Comparison of ENCODE assay signal across 8 mouse cellular contexts in the genomic region with DNA sequence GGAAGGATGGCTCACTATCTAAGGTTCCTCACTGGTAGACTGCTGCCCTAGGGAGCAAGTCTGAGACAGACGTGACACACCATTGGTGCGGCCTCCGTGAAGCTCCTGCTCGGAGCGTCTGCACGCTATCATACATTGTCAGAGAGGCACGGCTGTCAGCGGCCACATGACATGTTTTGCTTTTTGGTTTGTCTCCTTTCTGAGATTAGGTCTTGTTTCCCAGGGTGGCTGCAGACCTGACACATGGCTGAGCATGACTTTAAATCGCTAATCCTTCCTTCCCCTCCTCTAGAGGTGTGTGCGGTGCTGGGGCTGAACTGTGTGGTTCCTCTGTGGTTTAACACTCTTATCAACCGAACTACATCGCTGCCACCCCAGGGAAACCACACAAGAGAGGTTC. TPM values are rescaled to one million over a fixed set of nuclear protein-coding genes. Genes with fewer than 3 reads are reported as not detected.
A peak's percentile ranks its signal among the peaks of the same experiment; 100 is the strongest.
DNase-seq lines count a peak whose midpoint lies in the region; ATAC-seq lines count a peak whose summit lies in the region.

No protein-coding gene starts in this region.

- H3K4me1 ChIP-seq in kidney, embryonic 15.5 days = peaks cover 15% of the 10 kb centered on the region
- peaks cover 12% of the 10 kb centered on the region for H3K4me1 ChIP-seq in hindbrain, embryonic 16.5 days (ENCODE audit: control insufficient read depth, insufficient read depth, low read depth, low read length)
- peaks cover 14% of the 10 kb centered on the region for H3K4me1 ChIP-seq in midbrain, embryonic 15.5 days

- no peak for DNase-seq in kidney, adult 8-10 months
- DNase-seq in adipocyte (ENCODE audit: low spot score) = no peak
- no peak for DNase-seq in lung, postnatal 14 days
- DNase-seq in layer of hippocampus, postnatal 10 days (ENCODE audit: low spot score in 2 of 2) = no peak

- peak overlapping the region; percentile 68 for H3K4me2 ChIP-seq in kidney, embryonic 15.5 days
- H3K4me2 ChIP-seq in hindbrain, embryonic 16.5 days (ENCODE audit: low read length) = peak overlapping the region; percentile 75; the same call in 1 of the 2 replicates
- H3K4me2 ChIP-seq in midbrain, embryonic 15.5 days = 0 out of 2 replicates have a peak overlapping the region, but pooled peaks have one; percentile 59

- no peaks in the 10 kb centered on the region for H3K27me3 ChIP-seq in kidney, embryonic 15.5 days
- H3K27me3 ChIP-seq in hindbrain, embryonic 16.5 days (replicated peaks; ENCODE audit: control insufficient read depth, insufficient read depth, low read length) = peaks cover 6% of the 10 kb centered on the region
- peaks cover 5% of the 10 kb centered on the region for H3K27me3 ChIP-seq in midbrain, embryonic 15.5 days (replicated peaks)

- H3K27ac ChIP-seq in kidney, embryonic 15.5 days = no peak overlapping the region
- H3K27ac ChIP-seq in hindbrain, embryonic 16.5 days (ENCODE audit: low read depth, low read length) = no peak overlapping the region
- no peak overlapping the region for H3K27ac ChIP-seq in midbrain, embryonic 15.5 days

- H3K36me3 ChIP-seq in kidney, embryonic 15.5 days = peaks cover 15% of the 10 kb centered on the region
- H3K36me3 ChIP-seq in hindbrain, embryonic 16.5 days (ENCODE audit: control insufficient read depth, insufficient read depth, low read length) = peaks cover 10% of the 10 kb centered on the region
- H3K36me3 ChIP-seq in midbrain, embryonic 15.5 days (replicated peaks) = no peaks in the 10 kb centered on the region

- peak overlapping the region; percentile 83; the same call in 1 of the 2 replicates for H3K9ac ChIP-seq in kidney, embryonic 15.5 days
- 0 out of 2 replicates have a peak overlapping the region, but pooled peaks have one; percentile 11 for H3K9ac ChIP-seq in hindbrain, embryonic 16.5 days (ENCODE audit: low read depth, low read length)
- no peak overlapping the region for H3K9ac ChIP-seq in midbrain, embryonic 15.5 days

- H3K9me3 ChIP-seq in kidney, embryonic 15.5 days (replicated peaks) = no peaks in the 10 kb centered on the region
- no peaks in the 10 kb centered on the region for H3K9me3 ChIP-seq in hindbrain, embryonic 16.5 days (ENCODE audit: control insufficient read depth, low read length)
- no peaks in the 10 kb centered on the region for H3K9me3 ChIP-seq in midbrain, embryonic 15.5 days

- WGBS in kidney, embryonic 15.5 days = 83% methylated on average over 12 of the region's 12 CpGs
- WGBS in hindbrain, embryonic 16.5 days = 89% methylated on average over 12 of the region's 12 CpGs
- WGBS in midbrain, embryonic 15.5 days = 80% methylated on average over 12 of the region's 12 CpGs

- H3K4me3 ChIP-seq in kidney, embryonic 15.5 days (replicated peaks) = peak overlapping the region; percentile 88
- H3K4me3 ChIP-seq in hindbrain, embryonic 16.5 days (ENCODE audit: low read length) = no peak overlapping the region; the same call in 1 of the 2 replicates
- H3K4me3 ChIP-seq in midbrain, embryonic 15.5 days = peak overlapping the region; percentile 84; the same call in 1 of the 2 replicates

- no peak for ATAC-seq in kidney, embryonic 15.5 days (replicated peaks; ENCODE audit: low FRiP score)
- ATAC-seq in activated CD4-positive, CD25-positive, alpha-beta regulatory T cell, adult 4 months = peak; percentile 10
- no peak for ATAC-seq in hindbrain, embryonic 16.5 days
- ATAC-seq in midbrain, embryonic 15.5 days (replicated peaks) = no peak

RNA-seq across cellular contexts. Expression of gene Zfp839, which starts 1.4 kb away (rescaled TPM):
- 6.1 and 6.4 TPM in 2 replicates for polyA plus RNA-seq in kidney, embryonic 15.5 days (2015; fragmentation: Nextera tagmentation; extraction: Ambion mirVana)
- polyA plus RNA-seq in activated CD4-positive, CD25-positive, alpha-beta regulatory T cell, adult 4 months (2017; shearing (Covaris generic)) = 1 to 10 TPM; 1.2 to 2.2 TPM
- polyA plus RNA-seq in hindbrain, embryonic 16.5 days (2015; fragmentation: Nextera tagmentation; extraction: Ambion mirVana) = 3.6 and 3.7 TPM in 2 replicates
- 3.9 and 4.4 TPM in 2 replicates for polyA plus RNA-seq in midbrain, embryonic 15.5 days (2015; fragmentation: Nextera tagmentation; extraction: Ambion mirVana)
- total RNA-seq in layer of hippocampus, postnatal 10 days (2021) = 10 to 100 TPM in 1 of 2 experiments, 1 to 10 TPM in 1; 8.5 to 11.0 TPM

RNA-seq across cellular contexts. Expression of gene Mok, which starts 10.7 kb away (rescaled TPM):
- polyA plus RNA-seq in kidney, embryonic 15.5 days (2015; fragmentation: Nextera tagmentation; extraction: Ambion mirVana) = 6.2 and 7.8 TPM in 2 replicates
- polyA plus RNA-seq in activated CD4-positive, CD25-positive, alpha-beta regulatory T cell, adult 4 months (2017; shearing (Covaris generic)) = under 1 TPM; 0.22 to 0.29 TPM
- 13.9 and 16.8 TPM in 2 replicates for polyA plus RNA-seq in hindbrain, embryonic 16.5 days (2015; fragmentation: Nextera tagmentation; extraction: Ambion mirVana)
- 17.0 and 17.2 TPM in 2 replicates for polyA plus RNA-seq in midbrain, embryonic 15.5 days (2015; fragmentation: Nextera tagmentation; extraction: Ambion mirVana)
- 1 to 10 TPM; 9.8 to 9.9 TPM for total RNA-seq in layer of hippocampus, postnatal 10 days (2021)

RNA-seq across cellular contexts. Expression of gene Cinp, which starts 37.5 kb away (rescaled TPM):
- 78.6 and 80.8 TPM in 2 replicates for polyA plus RNA-seq in kidney, embryonic 15.5 days (2015; fragmentation: Nextera tagmentation; extraction: Ambion mirVana)
- 10 to 100 TPM; 34.1 to 38.1 TPM for polyA plus RNA-seq in activated CD4-positive, CD25-positive, alpha-beta regulatory T cell, adult 4 months (2017; shearing (Covaris generic))
- 80.9 and 98.1 TPM in 2 replicates for polyA plus RNA-seq in hindbrain, embryonic 16.5 days (2015; fragmentation: Nextera tagmentation; extraction: Ambion mirVana)
- polyA plus RNA-seq in midbrain, embryonic 15.5 days (2015; fragmentation: Nextera tagmentation; extraction: Ambion mirVana) = 76.3 and 85.4 TPM in 2 replicates
- 10 to 100 TPM; 71.9 to 84.1 TPM for total RNA-seq in layer of hippocampus, postnatal 10 days (2021)

RNA-seq across cellular contexts. Expression of gene Tecpr2, which starts 37.6 kb away (rescaled TPM):
- polyA plus RNA-seq in kidney, embryonic 15.5 days (2015; fragmentation: Nextera tagmentation; extraction: Ambion mirVana) = 3.7 and 4.7 TPM in 2 replicates
- polyA plus RNA-seq in activated CD4-positive, CD25-positive, alpha-beta regulatory T cell, adult 4 months (2017; shearing (Covaris generic)) = 1 to 10 TPM in 1 of 2 experiments, under 1 TPM in 1; 0.61 to 1.2 TPM
- 5.3 and 7.0 TPM in 2 replicates for polyA plus RNA-seq in hindbrain, embryonic 16.5 days (2015; fragmentation: Nextera tagmentation; extraction: Ambion mirVana)
- 8.9 and 9.4 TPM in 2 replicates for polyA plus RNA-seq in midbrain, embryonic 15.5 days (2015; fragmentation: Nextera tagmentation; extraction: Ambion mirVana)
- total RNA-seq in layer of hippocampus, postnatal 10 days (2021) = 10 to 100 TPM; 33.9 to 36.4 TPM
